Mouse (Mus musculus): ENCODE results near the gene Krtap19-5. TPM values are rescaled to one million over a fixed set of nuclear protein-coding genes. Genes with fewer than 3 reads are reported as not detected.

Gene Krtap19-5
- not detected for polyA plus RNA-seq (2014; fragmentation: Illumina TruSeq; extraction: RNeasy Lipid Tissue Mini Kit (QIAGEN cat#74804); ENCODE audit: low read depth, low replicate concordance)

DNA sequence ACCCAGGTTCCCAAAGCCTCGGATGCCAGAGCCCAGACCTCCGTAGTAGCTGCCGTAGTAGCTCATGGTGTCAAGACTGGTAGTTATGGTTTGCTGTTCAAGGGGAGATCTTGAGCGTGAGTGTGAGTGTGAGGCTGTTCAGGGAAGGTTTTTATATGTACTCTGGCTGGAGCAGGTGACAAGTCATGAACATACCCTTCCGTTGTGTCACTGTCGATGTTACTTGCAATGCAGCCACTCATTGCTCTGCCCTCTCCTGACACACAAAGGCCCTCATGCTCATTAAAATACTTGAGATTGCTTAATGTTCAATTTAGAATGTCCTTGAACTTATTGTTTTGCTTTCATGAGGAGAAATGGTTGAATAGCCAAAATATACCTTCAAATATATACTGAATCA is at the start of gene Krtap19-5:
Gene Krtap19-5, minus strand, starts transcription at position 101 of the 400 bp plus-strand sequence.

DNA sequence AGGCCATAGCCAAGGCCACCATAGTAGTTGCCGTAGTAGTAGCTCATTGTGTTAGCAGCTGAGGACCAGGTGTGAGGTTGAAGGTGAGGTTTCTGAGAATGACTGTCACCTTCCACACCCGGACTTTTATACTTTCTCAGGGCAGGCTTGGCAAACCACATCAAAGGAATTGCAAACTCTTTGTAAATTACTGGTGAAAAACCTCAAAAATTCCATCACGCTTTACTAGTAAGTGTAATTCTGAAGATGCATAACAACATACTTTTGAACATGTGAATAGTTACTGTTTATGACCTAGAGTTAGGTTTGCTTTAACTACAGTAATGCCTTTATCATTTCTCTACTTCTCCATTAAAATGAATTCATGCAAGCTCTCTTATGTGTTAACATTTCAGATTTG is 35.9 kb upstream of the Krtap19-5 start, which contains the start of gene Krtap19-9b:
Gene Krtap19-9b, minus strand, starts transcription at position 101 of the 400 bp plus-strand sequence.

DNA sequence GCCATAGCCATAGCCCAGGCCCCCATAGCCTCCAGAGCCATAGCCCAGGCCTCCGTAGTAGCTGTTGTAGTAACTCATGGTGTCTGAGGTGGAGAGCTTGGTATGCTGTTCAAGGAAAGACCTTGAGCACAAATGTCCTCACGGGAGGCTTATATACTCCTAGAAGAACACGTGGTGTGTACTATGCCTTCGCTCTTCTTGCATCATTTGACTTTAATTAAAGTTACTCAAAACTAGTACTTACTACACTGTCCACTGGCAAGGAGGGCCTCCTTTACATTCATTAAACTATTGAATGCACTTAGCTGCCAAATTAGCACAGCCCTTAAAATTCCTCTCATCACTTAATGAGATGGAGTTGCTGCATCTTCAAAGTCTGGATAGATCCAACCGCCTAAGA is 11.3 kb downstream of the Krtap19-5 start, which contains the start of gene Krtap19-4:
Gene Krtap19-4, minus strand, starts transcription at position 101 of the 400 bp plus-strand sequence.

DNA sequence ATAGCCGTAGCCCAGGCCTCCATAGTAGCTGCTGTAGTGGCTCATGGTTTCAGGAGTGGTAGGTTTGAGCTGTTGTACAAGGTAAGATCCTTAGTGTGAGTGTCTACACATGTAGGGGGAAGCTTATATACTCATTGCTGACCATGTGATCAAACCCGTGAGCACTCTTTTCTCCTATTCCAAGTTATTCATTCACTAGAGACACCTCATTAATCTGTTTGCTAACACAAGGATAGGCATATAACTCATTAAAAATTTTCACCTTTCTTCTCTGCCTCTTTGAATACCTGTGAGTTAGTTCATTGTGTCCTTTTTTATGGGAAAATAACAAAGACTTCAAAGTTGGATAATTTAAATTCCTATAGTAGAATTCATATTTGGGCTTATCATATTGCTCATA is 18.3 kb downstream of the Krtap19-5 start, which contains the start of gene Krtap19-3:
Gene Krtap19-3, minus strand, starts transcription at position 101 of the 400 bp plus-strand sequence.

DNA sequence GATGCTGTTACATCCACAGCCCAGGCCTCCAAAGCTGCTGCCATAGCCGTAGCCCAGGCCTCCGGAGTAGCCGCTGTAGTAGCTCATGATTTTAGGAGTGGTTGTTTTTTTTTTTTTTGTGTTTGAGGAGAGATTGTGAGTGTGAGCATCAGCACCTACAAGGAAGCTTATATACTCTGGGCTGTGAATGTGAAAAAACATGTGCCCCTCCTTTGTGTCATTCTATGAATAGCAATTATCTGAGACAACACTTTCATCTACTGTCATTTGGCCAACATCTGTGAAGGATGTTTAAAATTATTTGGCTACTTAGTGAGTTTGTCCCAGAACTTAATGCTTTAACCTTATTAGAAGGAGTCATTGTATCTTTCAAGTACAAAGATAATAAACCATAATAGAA is 22.1 kb downstream of the Krtap19-5 start, which contains the start of gene Krtap19-2:
Gene Krtap19-2, minus strand, starts transcription at position 101 of the 400 bp plus-strand sequence.

DNA sequence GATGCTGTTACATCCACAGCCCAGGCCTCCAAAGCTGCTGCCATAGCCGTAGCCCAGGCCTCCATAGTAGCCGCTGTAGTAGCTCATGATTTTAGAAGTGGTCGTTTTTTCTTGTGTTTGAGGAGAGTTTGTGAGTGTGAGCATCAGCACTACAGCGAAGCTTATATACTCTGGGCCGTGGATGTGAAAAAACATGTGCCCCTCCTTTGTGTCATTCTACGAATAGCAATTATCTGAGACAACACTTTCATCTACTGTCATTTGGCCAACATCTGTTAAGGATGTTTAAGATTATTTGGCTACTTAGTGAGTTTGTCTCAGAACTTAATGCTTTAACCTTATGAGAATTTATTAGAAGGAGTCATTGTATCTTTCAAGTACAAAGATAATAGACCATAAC is 26.9 kb downstream of the Krtap19-5 start, which contains the start of gene Krtap19-1:
Gene Krtap19-1, minus strand, starts transcription at position 101 of the 400 bp plus-strand sequence.

Other genes starting within 250 kb of the Krtap19-5 start
- gene Krtap26-1, start 248.7 kb downstream of the Krtap19-5 start, polyA plus RNA-seq (2014; fragmentation: Illumina TruSeq; extraction: RNeasy Lipid Tissue Mini Kit (QIAGEN cat#74804); ENCODE audit: low read depth, low replicate concordance), result not detected
- gene Krtap27-1, start 224.8 kb downstream of the Krtap19-5 start, polyA plus RNA-seq (2014; fragmentation: Illumina TruSeq; extraction: RNeasy Lipid Tissue Mini Kit (QIAGEN cat#74804); ENCODE audit: low read depth, low replicate concordance), result not detected
- not detected for gene 2310061N02Rik, start 188.5 kb downstream of the Krtap19-5 start, polyA plus RNA-seq (2014; fragmentation: Illumina TruSeq; extraction: RNeasy Lipid Tissue Mini Kit (QIAGEN cat#74804); ENCODE audit: low read depth, low replicate concordance)
- not detected for gene Krtap13-1, start 167.6 kb downstream of the Krtap19-5 start, polyA plus RNA-seq (2014; fragmentation: Illumina TruSeq; extraction: RNeasy Lipid Tissue Mini Kit (QIAGEN cat#74804); ENCODE audit: low read depth, low replicate concordance)
- not detected for gene Krtap13, start 144.8 kb downstream of the Krtap19-5 start, polyA plus RNA-seq (2014; fragmentation: Illumina TruSeq; extraction: RNeasy Lipid Tissue Mini Kit (QIAGEN cat#74804); ENCODE audit: low read depth, low replicate concordance)
- not detected for gene 2310034C09Rik, start 137.6 kb downstream of the Krtap19-5 start, polyA plus RNA-seq (2014; fragmentation: Illumina TruSeq; extraction: RNeasy Lipid Tissue Mini Kit (QIAGEN cat#74804); ENCODE audit: low read depth, low replicate concordance)
- gene 2310057N15Rik, start 122.3 kb downstream of the Krtap19-5 start, polyA plus RNA-seq (2014; fragmentation: Illumina TruSeq; extraction: RNeasy Lipid Tissue Mini Kit (QIAGEN cat#74804); ENCODE audit: low read depth, low replicate concordance), result not detected
- gene Gm5965, start 118.6 kb downstream of the Krtap19-5 start, polyA plus RNA-seq (2014; fragmentation: Illumina TruSeq; extraction: RNeasy Lipid Tissue Mini Kit (QIAGEN cat#74804); ENCODE audit: low read depth, low replicate concordance), result not detected
- not detected for gene Gm20741, start 84.2 kb downstream of the Krtap19-5 start, polyA plus RNA-seq (2014; fragmentation: Illumina TruSeq; extraction: RNeasy Lipid Tissue Mini Kit (QIAGEN cat#74804); ENCODE audit: low read depth, low replicate concordance)
- not detected for gene Krtap15, start 76.2 kb downstream of the Krtap19-5 start, polyA plus RNA-seq (2014; fragmentation: Illumina TruSeq; extraction: RNeasy Lipid Tissue Mini Kit (QIAGEN cat#74804); ENCODE audit: low read depth, low replicate concordance)
- not detected for gene Krtap14, start 70.3 kb downstream of the Krtap19-5 start, polyA plus RNA-seq (2014; fragmentation: Illumina TruSeq; extraction: RNeasy Lipid Tissue Mini Kit (QIAGEN cat#74804); ENCODE audit: low read depth, low replicate concordance)
- not detected for gene Krtap19-1, start 27.0 kb downstream of the Krtap19-5 start, polyA plus RNA-seq (2014; fragmentation: Illumina TruSeq; extraction: RNeasy Lipid Tissue Mini Kit (QIAGEN cat#74804); ENCODE audit: low read depth, low replicate concordance)
- not detected for gene Krtap19-2, start 22.2 kb downstream of the Krtap19-5 start, polyA plus RNA-seq (2014; fragmentation: Illumina TruSeq; extraction: RNeasy Lipid Tissue Mini Kit (QIAGEN cat#74804); ENCODE audit: low read depth, low replicate concordance)
- not detected for gene Krtap19-3, start 18.4 kb downstream of the Krtap19-5 start, polyA plus RNA-seq (2014; fragmentation: Illumina TruSeq; extraction: RNeasy Lipid Tissue Mini Kit (QIAGEN cat#74804); ENCODE audit: low read depth, low replicate concordance)
- gene Krtap19-4, start 11.4 kb downstream of the Krtap19-5 start, polyA plus RNA-seq (2014; fragmentation: Illumina TruSeq; extraction: RNeasy Lipid Tissue Mini Kit (QIAGEN cat#74804); ENCODE audit: low read depth, low replicate concordance), result not detected
- not detected for gene Krtap19-9b, start 35.8 kb upstream of the Krtap19-5 start, polyA plus RNA-seq (2014; fragmentation: Illumina TruSeq; extraction: RNeasy Lipid Tissue Mini Kit (QIAGEN cat#74804); ENCODE audit: low read depth, low replicate concordance)
- not detected for gene Krtap16-3, start 66.4 kb upstream of the Krtap19-5 start, polyA plus RNA-seq (2014; fragmentation: Illumina TruSeq; extraction: RNeasy Lipid Tissue Mini Kit (QIAGEN cat#74804); ENCODE audit: low read depth, low replicate concordance)
- not detected for gene Krtap22-2, start 114.3 kb upstream of the Krtap19-5 start, polyA plus RNA-seq (2014; fragmentation: Illumina TruSeq; extraction: RNeasy Lipid Tissue Mini Kit (QIAGEN cat#74804); ENCODE audit: low read depth, low replicate concordance)
- gene Gm10229, start 118.8 kb upstream of the Krtap19-5 start, polyA plus RNA-seq (2014; fragmentation: Illumina TruSeq; extraction: RNeasy Lipid Tissue Mini Kit (QIAGEN cat#74804); ENCODE audit: low read depth, low replicate concordance), result not detected
- not detected for gene Krtap6-1, start 135.2 kb upstream of the Krtap19-5 start, polyA plus RNA-seq (2014; fragmentation: Illumina TruSeq; extraction: RNeasy Lipid Tissue Mini Kit (QIAGEN cat#74804); ENCODE audit: low read depth, low replicate concordance)
- not detected for gene Gm10228, start 145.0 kb upstream of the Krtap19-5 start, polyA plus RNA-seq (2014; fragmentation: Illumina TruSeq; extraction: RNeasy Lipid Tissue Mini Kit (QIAGEN cat#74804); ENCODE audit: low read depth, low replicate concordance)
- gene Krtap6-5, start 151.4 kb upstream of the Krtap19-5 start, polyA plus RNA-seq (2014; fragmentation: Illumina TruSeq; extraction: RNeasy Lipid Tissue Mini Kit (QIAGEN cat#74804); ENCODE audit: low read depth, low replicate concordance), result not detected
- not detected for gene 1110025L11Rik, start 167.5 kb upstream of the Krtap19-5 start, polyA plus RNA-seq (2014; fragmentation: Illumina TruSeq; extraction: RNeasy Lipid Tissue Mini Kit (QIAGEN cat#74804); ENCODE audit: low read depth, low replicate concordance)
- gene Krtap6-3, start 187.6 kb upstream of the Krtap19-5 start, polyA plus RNA-seq (2014; fragmentation: Illumina TruSeq; extraction: RNeasy Lipid Tissue Mini Kit (QIAGEN cat#74804); ENCODE audit: low read depth, low replicate concordance), result not detected
- not detected for gene Gm6358, start 244.4 kb upstream of the Krtap19-5 start, polyA plus RNA-seq (2014; fragmentation: Illumina TruSeq; extraction: RNeasy Lipid Tissue Mini Kit (QIAGEN cat#74804); ENCODE audit: low read depth, low replicate concordance)